Mouse (Mus musculus) forebrain, embryonic 12.5 days (tissue): ENCODE measurements around the gene Dpp10. TPM values are rescaled to one million over a fixed set of nuclear protein-coding genes. Genes with fewer than 3 reads are reported as not detected.

Experiments used
- ATAC-seq: fragments of 200-750 bp; cut with Nextera tagmentation; 2 replicates; pipeline ENCODE4 v1.8.0; 2017; ENCODE audit warnings: moderate TSS enrichment; ENCODE audit not compliant: low FRiP score
- H3K27ac ChIP-seq: fragments of 300-500 bp; sonication (generic); 2 replicates; pipeline ENCODE4 v1.5.1; 2016; ENCODE audit warnings: mild to moderate bottlenecking
- H3K27me3 ChIP-seq: fragments of 300-500 bp; sonication (generic); 2 replicates; pipeline ENCODE4 v1.6.1; 2016; ENCODE audit warnings: mild to moderate bottlenecking
- H3K36me3 ChIP-seq: fragments of 300-500 bp; sonication (generic); replicated peaks from 2 replicates; pipeline ENCODE4 v1.6.1; 2016; ENCODE audit warnings: mild to moderate bottlenecking
- H3K4me1 ChIP-seq: fragments of 300-500 bp; sonication (generic); 2 replicates; pipeline ENCODE4 v1.6.1; 2016
- H3K4me2 ChIP-seq: fragments of 300-500 bp; sonication (generic); 2 replicates; pipeline ENCODE4 v1.6.1; 2016; ENCODE audit warnings: mild to moderate bottlenecking, moderate library complexity
- H3K4me3 ChIP-seq: fragments of 300-500 bp; sonication (generic); replicated peaks from 2 replicates; pipeline ENCODE4 v1.5.1; 2016; ENCODE audit warnings: mild to moderate bottlenecking
- H3K9ac ChIP-seq: fragments of 300-500 bp; sonication (generic); 2 replicates; pipeline ENCODE4 v1.6.1; 2016; ENCODE audit warnings: mild to moderate bottlenecking
- H3K9me3 ChIP-seq: fragments of 300-500 bp; sonication (generic); 2 replicates; pipeline ENCODE4 v1.6.1; 2016
- WGBS: fragments of 180-500 bp; shearing (Covaris S2); methylation state at CpG from one replicate; pipeline ENCODE4 v1.1.7; 2016; 5-methylcytosine and 5-hydroxymethylcytosine counted together
- polyA plus RNA-seq: library from polyadenylated mRNA; unstranded; fragments of >200 nt; fragmentation: Nextera tagmentation; extraction: Ambion mirVana; gene quantifications from 2 replicates; pipeline ENCODE4 v1.2.1, GENCODE M21; 2016

Gene Dpp10
- polyA plus RNA-seq, 1 experiment from 2014 or later = 0.77 TPM

- H3K9ac ChIP-seq = no peak overlapping the region
- H3K4me1 ChIP-seq = no peaks in the 10 kb centered on the region
- H3K4me2 ChIP-seq = no peak overlapping the region
- H3K9me3 ChIP-seq = no peaks in the 10 kb centered on the region
- H3K27me3 ChIP-seq = no peaks in the 10 kb centered on the region
- H3K27ac ChIP-seq = no peak overlapping the region
- WGBS = 54% methylated on average over 1 of the region's 1 CpGs
- H3K4me3 ChIP-seq = no peak overlapping the region
- no peaks in the 10 kb centered on the region for H3K36me3 ChIP-seq
- ATAC-seq = no peak
These were observed 66.8 kb downstream of the Dpp10 start for GRCm38 (mm10) chr1:123978597-123978996.

GRCm38 (mm10) chr1:123974621-123975020, 70.7 kb downstream of the Dpp10 start:
- Histone ChIP-seq H3K27ac (no peak overlapping the region), H3K4me2 (no peak overlapping the region), H3K9me3 (no peaks in the 10 kb centered on the region), H3K27me3 (no peaks in the 10 kb centered on the region), H3K4me1 (no peaks in the 10 kb centered on the region), H3K4me3 (no peak overlapping the region), H3K36me3 (no peaks in the 10 kb centered on the region), H3K9ac (no peak overlapping the region)
- WGBS = 33% methylated on average over 3 of the region's 3 CpGs
- ATAC-seq = no peak

DNA sequence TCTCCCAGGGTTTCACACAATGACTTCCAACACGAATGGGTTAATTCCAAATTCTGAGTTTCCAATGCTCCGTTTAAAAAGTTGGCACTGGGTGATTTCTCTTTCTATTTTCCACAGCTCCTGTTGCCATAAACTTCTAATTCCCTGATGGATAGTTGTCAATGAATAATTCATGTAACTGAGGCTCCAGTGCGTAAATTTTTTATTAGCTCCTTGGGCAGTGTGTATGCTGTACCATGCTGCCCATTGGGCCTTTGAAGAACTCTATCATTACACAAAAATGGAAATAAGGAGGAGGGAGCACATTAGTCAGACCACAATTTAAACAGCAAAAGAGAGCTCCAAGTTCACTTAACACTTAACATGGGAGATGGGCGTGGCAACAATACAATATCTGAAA, 99.2 kb downstream of the Dpp10 start:
- Histone ChIP-seq H3K9me3 (no peaks in the 10 kb centered on the region), H3K27me3 (no peaks in the 10 kb centered on the region), H3K9ac (no peak overlapping the region), H3K27ac (no peak overlapping the region), H3K4me1 (no peaks in the 10 kb centered on the region), H3K4me2 (no peak overlapping the region), H3K4me3 (no peak overlapping the region), H3K36me3 (no peaks in the 10 kb centered on the region)
- no peak for ATAC-seq
- WGBS = 67% methylated on average over 4 of the region's 4 CpGs

DNA sequence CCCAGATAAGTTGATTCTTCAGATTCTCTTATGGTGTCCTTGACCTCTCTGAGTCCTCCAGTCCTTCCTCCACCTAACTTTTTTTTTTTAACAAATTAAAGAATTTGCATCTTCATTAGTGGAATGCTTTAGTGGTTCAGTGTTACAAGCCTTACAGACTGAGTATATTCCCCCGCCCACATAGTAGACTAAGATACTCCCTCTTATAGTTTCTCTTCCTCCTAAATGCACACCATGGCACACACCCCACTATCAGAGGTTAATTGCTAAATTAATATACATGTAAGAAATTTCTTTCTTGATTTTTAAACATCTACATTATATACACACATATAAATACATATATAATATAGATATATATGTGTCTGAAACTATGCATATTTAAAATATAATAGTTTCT, 104.5 kb downstream of the Dpp10 start:
- no peaks in the 10 kb centered on the region for H3K9me3 ChIP-seq
- H3K27ac ChIP-seq = no peak overlapping the region
- no peak overlapping the region for H3K4me3 ChIP-seq
- no peak for ATAC-seq
- H3K36me3 ChIP-seq = no peaks in the 10 kb centered on the region
- WGBS = 89% methylated on average over 1 of the region's 1 CpGs
- no peaks in the 10 kb centered on the region for H3K4me1 ChIP-seq
- H3K4me2 ChIP-seq = no peak overlapping the region
- no peak overlapping the region for H3K9ac ChIP-seq
- no peaks in the 10 kb centered on the region for H3K27me3 ChIP-seq

GRCm38 (mm10) chr1:123933812-123934727, 111.3 kb downstream of the Dpp10 start:
- no peak for ATAC-seq
- Histone ChIP-seq H3K4me3 (no peak overlapping the region), H3K4me2 (no peak overlapping the region), H3K9me3 (no peaks in the 10 kb centered on the region), H3K9ac (no peak overlapping the region), H3K27me3 (no peaks in the 10 kb centered on the region), H3K36me3 (no peaks in the 10 kb centered on the region), H3K4me1 (no peaks in the 10 kb centered on the region), H3K27ac (no peak overlapping the region)
- WGBS = 76% methylated on average over 7 of the region's 7 CpGs

GRCm38 (mm10) chr1:123928003-123928370, 117.4 kb downstream of the Dpp10 start:
- Histone ChIP-seq H3K9ac (no peak overlapping the region), H3K27me3 (no peaks in the 10 kb centered on the region), H3K4me2 (no peak overlapping the region), H3K9me3 (no peaks in the 10 kb centered on the region), H3K36me3 (no peaks in the 10 kb centered on the region), H3K4me3 (no peak overlapping the region), H3K4me1 (peaks cover 5% of the 10 kb centered on the region; the same call in 1 of the 2 replicates), H3K27ac (no peak overlapping the region)
- WGBS = 78% methylated on average over 3 of the region's 3 CpGs
- no peak for ATAC-seq

DNA sequence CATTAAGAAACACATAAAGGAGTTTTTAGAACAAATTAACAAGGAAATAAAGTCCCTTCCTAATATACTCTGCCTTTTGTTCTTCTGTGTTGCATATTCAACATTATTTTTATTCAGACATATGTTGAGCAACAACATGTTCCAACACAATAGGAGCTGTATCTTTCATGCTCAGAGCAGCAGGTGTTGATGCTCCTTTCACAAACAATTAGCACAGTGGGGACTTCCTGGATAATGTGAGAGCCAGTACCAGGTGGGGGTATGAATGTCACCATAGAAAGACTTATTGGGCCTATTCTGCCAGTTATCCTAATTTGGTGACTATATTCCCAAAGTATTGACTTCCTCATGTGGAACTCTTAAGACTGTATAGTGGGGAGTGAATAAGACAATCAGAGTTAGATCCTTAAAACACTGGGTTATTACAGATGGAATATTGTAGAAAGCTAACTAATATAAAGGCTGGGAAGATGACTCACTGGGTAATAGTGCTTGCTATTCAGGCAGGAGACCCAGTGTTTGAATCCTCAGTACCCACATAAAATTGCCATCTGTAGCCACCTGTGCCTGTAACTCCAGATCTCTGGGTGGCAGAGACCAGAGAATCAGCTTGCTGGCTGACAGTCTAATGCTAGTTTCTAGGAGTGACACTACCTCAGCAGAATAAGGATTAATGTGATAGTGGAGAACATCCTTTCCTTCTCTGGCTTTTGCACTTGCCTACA, 117.9 kb downstream of the Dpp10 start:
- H3K4me1 ChIP-seq = peaks cover 5% of the 10 kb centered on the region; the same call in 1 of the 2 replicates
- H3K36me3 ChIP-seq = no peaks in the 10 kb centered on the region
- no peak for ATAC-seq
- no peak overlapping the region for H3K9ac ChIP-seq
- H3K9me3 ChIP-seq = no peaks in the 10 kb centered on the region
- no peak overlapping the region for H3K4me3 ChIP-seq
- no peak overlapping the region for H3K27ac ChIP-seq
- H3K27me3 ChIP-seq = no peaks in the 10 kb centered on the region
- no peak overlapping the region for H3K4me2 ChIP-seq

GRCm38 (mm10) chr1:123924905-123925304, 120.5 kb downstream of the Dpp10 start:
- H3K4me3 ChIP-seq = no peak overlapping the region
- peaks cover 5% of the 10 kb centered on the region; the same call in 1 of the 2 replicates for H3K4me1 ChIP-seq
- H3K4me2 ChIP-seq = no peak overlapping the region
- ATAC-seq = no peak
- H3K36me3 ChIP-seq = no peaks in the 10 kb centered on the region
- no peaks in the 10 kb centered on the region for H3K9me3 ChIP-seq
- H3K9ac ChIP-seq = no peak overlapping the region
- no peak overlapping the region for H3K27ac ChIP-seq
- 80% methylated on average over 1 of the region's 1 CpGs for WGBS
- no peaks in the 10 kb centered on the region for H3K27me3 ChIP-seq

DNA sequence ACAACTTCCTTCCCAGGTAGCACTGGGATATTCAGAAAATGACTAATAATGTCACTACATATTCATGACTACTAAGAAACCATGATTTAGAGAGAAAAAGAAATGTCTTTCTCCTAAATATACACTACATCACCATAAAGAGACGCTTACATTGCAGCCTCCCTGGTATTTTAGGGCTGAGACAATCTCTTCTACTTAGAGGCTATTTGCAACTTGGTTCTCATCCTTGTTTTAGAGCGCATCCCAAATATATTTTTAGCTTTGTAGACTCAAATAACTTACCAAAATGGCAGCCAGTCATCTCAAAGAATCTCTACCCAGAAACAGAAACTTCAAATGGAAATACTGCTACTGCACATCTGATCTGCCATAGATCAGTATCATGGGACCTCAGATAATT, 121.5 kb downstream of the Dpp10 start:
- Histone ChIP-seq H3K4me3 (no peak overlapping the region), H3K27me3 (no peaks in the 10 kb centered on the region), H3K4me1 (peaks cover 5% of the 10 kb centered on the region; the same call in 1 of the 2 replicates), H3K9ac (no peak overlapping the region), H3K36me3 (no peaks in the 10 kb centered on the region), H3K9me3 (no peaks in the 10 kb centered on the region), H3K27ac (no peak overlapping the region), H3K4me2 (no peak overlapping the region)
- ATAC-seq = no peak
- 91% methylated on average over 2 of the region's 2 CpGs for WGBS

GRCm38 (mm10) chr1:123919606-123920005, 125.8 kb downstream of the Dpp10 start:
- Histone ChIP-seq H3K4me1 (no peaks in the 10 kb centered on the region), H3K36me3 (no peaks in the 10 kb centered on the region), H3K9me3 (no peaks in the 10 kb centered on the region), H3K4me2 (no peak overlapping the region), H3K4me3 (no peak overlapping the region), H3K9ac (no peak overlapping the region), H3K27ac (no peak overlapping the region), H3K27me3 (no peaks in the 10 kb centered on the region)
- no peak for ATAC-seq
- WGBS = 93% methylated on average over 1 of the region's 1 CpGs

- Histone ChIP-seq H3K9me3 (no peaks in the 10 kb centered on the region), H3K9ac (no peak overlapping the region), H3K4me2 (no peak overlapping the region), H3K4me3 (no peak overlapping the region), H3K27me3 (no peaks in the 10 kb centered on the region), H3K4me1 (no peaks in the 10 kb centered on the region), H3K27ac (no peak overlapping the region), H3K36me3 (no peaks in the 10 kb centered on the region)
- 84% methylated on average over 5 of the region's 5 CpGs for WGBS
- no peak for ATAC-seq
These were observed 142.7 kb downstream of the Dpp10 start for GRCm38 (mm10) chr1:123902628-123903027.

GRCm38 (mm10) chr1:123901218-123901617, 144.1 kb downstream of the Dpp10 start:
- Histone ChIP-seq H3K9ac (no peak overlapping the region), H3K9me3 (no peaks in the 10 kb centered on the region), H3K4me2 (no peak overlapping the region), H3K4me1 (no peaks in the 10 kb centered on the region), H3K27ac (no peak overlapping the region), H3K4me3 (no peak overlapping the region), H3K27me3 (no peaks in the 10 kb centered on the region), H3K36me3 (no peaks in the 10 kb centered on the region)
- WGBS = 79% methylated on average over 4 of the region's 4 CpGs
- no peak for ATAC-seq

DNA sequence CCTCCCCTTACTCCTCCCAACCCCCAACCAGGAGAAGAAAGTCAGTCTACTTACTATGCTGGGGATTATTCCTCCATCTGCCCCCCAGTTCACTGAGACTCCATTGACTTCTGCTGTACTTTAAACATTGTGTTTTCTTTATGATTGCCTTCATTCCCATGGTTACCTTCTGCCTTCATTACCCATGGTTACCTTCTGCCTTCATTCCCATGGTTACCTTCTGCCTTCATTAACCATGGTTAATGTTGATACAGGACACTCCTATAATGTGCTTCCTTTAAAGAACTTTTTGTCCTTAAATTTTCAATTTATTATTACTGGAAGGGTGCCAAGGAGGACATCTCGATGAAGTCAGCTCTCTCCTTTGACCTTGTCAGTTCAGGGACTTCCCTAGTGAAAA, 158.1 kb downstream of the Dpp10 start:
- Histone ChIP-seq H3K4me2 (no peak overlapping the region), H3K4me3 (no peak overlapping the region), H3K27me3 (no peaks in the 10 kb centered on the region), H3K27ac (no peak overlapping the region), H3K9me3 (no peaks in the 10 kb centered on the region), H3K36me3 (no peaks in the 10 kb centered on the region), H3K9ac (no peak overlapping the region), H3K4me1 (no peaks in the 10 kb centered on the region)
- no peak for ATAC-seq
- WGBS = 71% methylated on average over 1 of the region's 1 CpGs
